Mouse (Mus musculus): ENCODE measurements around the gene Exoc6b.

GRCm38 (mm10) chr6:85096441-85096840, 27.1 kb upstream of the Exoc6b start:
- TF ChIP-seq CTCF (IDR thresholded peaks at IDR 0.05; ENCODE audit: low read depth, low read length) (no peak), POLR2A (IDR thresholded peaks at IDR 0.05; ENCODE audit: insufficient read depth, low read length) (no peak), EP300 (IDR thresholded peaks at IDR 0.05; ENCODE audit: insufficient read depth, low read depth, low read length) (no peak)
